Mouse (Mus musculus) forebrain, postnatal 0 days (tissue): Measurements from ENCODE around the gene Cops7a. TPM values are rescaled to one million over a fixed set of nuclear protein-coding genes. Genes with fewer than 3 reads are reported as not detected.

Experiments
- ATAC-seq: fragments of 200-750 bp; cut with Nextera tagmentation; 2 replicates; pipeline ENCODE4 v1.8.0; 2017; ENCODE audit warnings: mild to moderate bottlenecking, moderate library complexity
- DNase-seq: peaks from one replicate; pipeline ENCODE4 v3.0.0-alpha.2; 2015
- H3K27ac ChIP-seq: fragments of 300-500 bp; sonication (generic); 2 replicates; pipeline ENCODE4 v1.5.1; 2014; ENCODE audit warnings: low read depth, mild to moderate bottlenecking, antibody characterized with exemption, low read length, moderate library complexity, mixed read lengths
- H3K27me3 ChIP-seq: fragments of 300-500 bp; sonication (generic); 2 replicates; pipeline ENCODE4 v1.6.1; 2014; ENCODE audit warnings: mild to moderate bottlenecking, low read length, mixed read lengths; ENCODE audit not compliant: insufficient read depth
- H3K36me3 ChIP-seq: fragments of 300-500 bp; sonication (generic); 2 replicates; pipeline ENCODE4 v1.6.1; 2014; ENCODE audit warnings: mild to moderate bottlenecking, moderate library complexity; ENCODE audit not compliant: insufficient read depth
- H3K4me1 ChIP-seq: fragments of 300-500 bp; sonication (generic); 2 replicates; pipeline ENCODE4 v1.6.1; 2014; ENCODE audit warnings: antibody characterized with exemption; ENCODE audit not compliant: insufficient read depth
- H3K4me2 ChIP-seq: fragments of 300-500 bp; sonication (generic); 2 replicates; pipeline ENCODE4 v1.6.1; 2014; ENCODE audit warnings: low read depth, mild to moderate bottlenecking, moderate library complexity
- H3K4me3 ChIP-seq: fragments of 300-500 bp; sonication (generic); 2 replicates; pipeline ENCODE4 v1.5.1; 2014; ENCODE audit warnings: low read depth, low read length, mixed read lengths
- H3K9ac ChIP-seq: fragments of 300-500 bp; sonication (generic); 2 replicates; pipeline ENCODE4 v1.6.1; 2014; ENCODE audit warnings: mild to moderate bottlenecking
- H3K9me3 ChIP-seq: fragments of 300-500 bp; sonication (generic); 2 replicates; pipeline ENCODE4 v1.6.1; 2016; ENCODE audit warnings: low read length
- CTCF ChIP-seq: sonication (generic); IDR thresholded peaks from 2 replicates; pipeline ENCODE4 v1.5.1; 2016; ENCODE audit warnings: antibody characterized with exemption, control low read depth, low read depth
- WGBS: fragments of 180-500 bp; shearing (Covaris S2); extraction: QIAGEN DNeasy Blood & Tissue Kit; methylation state at CpG from one replicate; pipeline ENCODE4 v1.1.7; 2014; 5-methylcytosine and 5-hydroxymethylcytosine counted together
- polyA plus RNA-seq: library from polyadenylated mRNA; unstranded; fragments of >200 nt; fragmentation: Nextera tagmentation; extraction: Ambion mirVana; gene quantifications from 2 replicates; pipeline ENCODE4 v1.2.1, GENCODE M21; 2015
- total RNA-seq: library from RNA; depleted of rRNA; stranded (reverse); fragments of >200 nt; gene quantifications from 2 replicates; pipeline ENCODE4 v1.2.3, GENCODE M21; 2014

The Cops7a gene
- total and polyA plus RNA-seq, 2 experiments from 2014 or later, result 87.8 to 117 TPM

DNA sequence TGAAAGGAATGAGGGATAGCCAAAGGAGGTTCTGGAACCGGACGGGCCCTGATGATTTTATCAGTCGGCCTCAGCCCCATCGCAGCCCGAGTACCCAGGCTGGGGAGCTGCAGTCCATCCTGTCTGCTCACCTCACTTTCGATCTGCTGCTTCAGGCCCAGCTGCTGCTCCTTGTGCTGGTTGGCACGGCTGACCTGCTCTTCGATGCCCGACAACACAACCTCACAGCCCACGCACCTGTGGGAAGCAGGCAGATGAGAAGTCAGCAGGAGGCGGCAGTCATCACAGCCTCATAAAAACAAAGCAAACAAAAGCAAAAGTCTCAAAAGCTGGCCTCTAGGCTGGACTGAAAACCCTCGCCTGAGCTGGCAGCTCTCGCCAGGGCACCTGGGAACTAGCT is 5.4 kb downstream of the Cops7a start:
- Histone ChIP-seq H3K4me2 (no peak overlapping the region), H3K9ac (no peak overlapping the region), H3K36me3 (peaks cover 36% of the 10 kb centered on the region), H3K27ac (no peak overlapping the region), H3K9me3 (no peaks in the 10 kb centered on the region), H3K4me1 (peaks cover 7% of the 10 kb centered on the region), H3K4me3 (no peak overlapping the region), H3K27me3 (no peaks in the 10 kb centered on the region)
- ATAC-seq (no peak), DNase-seq (no peak)
- no peak for TF ChIP-seq CTCF
- 87% methylated on average over 13 of the region's 13 CpGs for WGBS

DNA sequence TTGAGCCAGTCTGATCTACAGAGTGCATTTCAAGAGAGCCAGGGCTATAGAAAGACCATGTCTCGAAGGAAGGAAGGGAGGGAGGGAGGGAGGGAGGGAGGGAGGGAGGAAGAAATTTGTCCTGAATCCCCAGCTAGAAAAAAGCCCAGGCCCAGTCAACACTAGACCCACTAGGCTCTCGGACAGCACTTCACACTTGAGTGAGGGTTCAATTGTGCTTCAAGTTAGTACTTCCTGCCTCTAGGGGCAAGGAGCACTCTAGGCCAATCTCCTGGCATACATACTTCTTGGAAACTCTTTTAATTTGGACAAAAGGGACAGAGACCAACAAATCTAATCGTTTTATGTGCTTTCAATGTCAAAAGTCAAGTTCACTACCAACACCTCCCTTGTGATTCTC is 7.2 kb downstream of the Cops7a start:
- 81% methylated on average over 3 of the region's 3 CpGs for WGBS
- ATAC-seq (no peak), DNase-seq (no peak)
- no peaks in the 10 kb centered on the region for H3K4me1 ChIP-seq
- TF ChIP-seq CTCF, result no peak
- H3K36me3 ChIP-seq, result peaks cover 36% of the 10 kb centered on the region
- H3K27me3 ChIP-seq, result no peaks in the 10 kb centered on the region
- H3K9me3 ChIP-seq, result no peaks in the 10 kb centered on the region
- H3K9ac ChIP-seq, result no peak overlapping the region
- H3K4me2 ChIP-seq, result no peak overlapping the region
- H3K4me3 ChIP-seq, result no peak overlapping the region
- no peak overlapping the region for H3K27ac ChIP-seq

DNA sequence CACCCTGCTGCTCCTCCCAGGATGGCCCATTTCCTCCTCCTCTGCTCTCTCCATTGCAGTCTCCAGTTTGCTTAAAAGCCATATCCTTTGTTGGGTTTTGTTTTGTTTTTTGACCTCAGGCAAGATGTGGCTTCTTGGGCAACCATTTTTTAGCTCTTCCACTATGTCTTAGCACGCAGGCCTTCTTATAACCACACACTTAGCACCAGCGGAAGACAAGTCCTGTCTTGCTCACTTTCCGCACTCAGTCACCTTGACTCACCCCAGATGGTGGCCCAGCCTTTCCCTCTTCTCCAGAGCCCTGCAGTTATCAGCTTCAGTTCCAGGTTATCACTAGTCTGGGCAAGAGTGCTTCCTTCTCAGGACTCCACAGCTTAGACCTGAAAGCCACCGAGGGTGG is 10.1 kb downstream of the Cops7a start:
- TF ChIP-seq CTCF, result no peak
- 92% methylated on average over 4 of the region's 4 CpGs for WGBS
- ATAC-seq, result no peak

DNA sequence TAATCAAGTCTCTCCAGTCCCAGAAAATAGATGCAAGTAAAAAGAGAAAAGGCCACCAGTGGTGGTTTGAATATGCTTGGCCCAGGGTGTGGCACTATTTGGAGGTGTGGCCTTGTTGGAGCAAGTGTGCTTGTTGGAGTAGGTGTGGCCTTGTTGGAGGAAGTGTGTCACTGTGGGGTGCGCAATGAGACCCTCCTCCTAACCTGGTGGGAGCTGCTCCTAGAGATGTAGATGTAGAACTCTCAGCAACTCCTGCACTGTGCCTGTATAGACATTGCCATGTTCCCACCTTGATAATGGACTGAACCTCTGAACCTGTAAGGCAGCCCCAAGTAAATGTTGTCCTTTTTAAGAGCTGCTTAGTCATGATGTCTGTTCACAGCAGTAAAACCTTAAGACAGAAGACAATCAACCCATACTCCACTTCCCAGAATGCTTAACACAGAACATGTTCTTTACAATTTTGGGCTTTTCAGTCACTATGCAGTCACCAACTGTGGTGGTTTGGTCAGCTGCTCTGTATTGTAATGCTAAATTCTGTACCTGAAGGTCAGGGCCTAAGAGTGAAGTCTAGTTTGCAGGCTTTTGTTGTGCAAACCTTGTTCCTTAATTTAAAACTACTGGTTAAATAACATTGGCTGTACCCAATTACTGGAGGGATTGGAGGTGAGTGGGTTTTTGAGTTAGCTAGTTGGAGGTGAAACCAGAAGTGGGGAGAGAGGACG is 11.2 kb downstream of the Cops7a start:
- no peak overlapping the region for H3K27ac ChIP-seq
- no peaks in the 10 kb centered on the region for H3K27me3 ChIP-seq
- ATAC-seq (no peak), DNase-seq (no peak)
- no peaks in the 10 kb centered on the region for H3K9me3 ChIP-seq
- no peaks in the 10 kb centered on the region for H3K4me1 ChIP-seq
- 79% methylated on average over 2 of the region's 2 CpGs for WGBS
- peaks cover 4% of the 10 kb centered on the region for H3K36me3 ChIP-seq
- no peak overlapping the region for H3K4me2 ChIP-seq
- H3K9ac ChIP-seq, result no peak overlapping the region
- no peak overlapping the region for H3K4me3 ChIP-seq
- TF ChIP-seq CTCF, result no peak

More for the DNA sequence above, 10.1 kb downstream of the Cops7a start:
- Histone ChIP-seq H3K4me2 (no peak overlapping the region), H3K36me3 (peaks cover 13% of the 10 kb centered on the region), H3K4me3 (no peak overlapping the region), H3K27ac (no peak overlapping the region), H3K9ac (no peak overlapping the region), H3K9me3 (no peaks in the 10 kb centered on the region), H3K4me1 (no peaks in the 10 kb centered on the region), H3K27me3 (no peaks in the 10 kb centered on the region)
- DNase-seq, result no peak

DNA sequence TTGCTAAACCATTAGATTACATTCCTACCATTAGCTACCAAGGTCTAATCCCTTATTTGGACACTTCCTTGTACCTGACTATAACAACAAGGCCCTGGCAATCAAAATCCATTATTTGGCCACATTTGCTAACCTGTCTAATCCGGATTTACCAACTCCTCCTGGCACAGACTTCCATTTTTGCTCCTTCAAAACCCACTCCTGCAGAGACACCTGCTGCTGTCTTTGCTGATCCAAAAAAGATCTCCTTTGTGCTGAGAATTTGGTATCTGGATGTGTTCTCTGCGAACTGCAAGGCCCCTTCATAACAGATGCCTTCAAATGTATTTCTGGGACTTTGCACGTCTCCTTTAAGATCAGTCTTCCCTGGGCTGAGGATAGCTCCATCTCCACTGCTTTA is 21.8 kb downstream of the Cops7a start:
- Histone ChIP-seq H3K4me1 (no peaks in the 10 kb centered on the region), H3K27ac (no peak overlapping the region), H3K4me3 (no peak overlapping the region), H3K27me3 (no peaks in the 10 kb centered on the region), H3K9me3 (no peaks in the 10 kb centered on the region), H3K36me3 (0 out of 2 replicates have a peak, but pooled peaks cover 5% of the 10 kb centered on the region), H3K4me2 (no peak overlapping the region), H3K9ac (no peak overlapping the region)
- no peak for TF ChIP-seq CTCF
- DNase-seq (no peak), ATAC-seq (no peak)
- 87% methylated on average over 3 of the region's 3 CpGs for WGBS

DNA sequence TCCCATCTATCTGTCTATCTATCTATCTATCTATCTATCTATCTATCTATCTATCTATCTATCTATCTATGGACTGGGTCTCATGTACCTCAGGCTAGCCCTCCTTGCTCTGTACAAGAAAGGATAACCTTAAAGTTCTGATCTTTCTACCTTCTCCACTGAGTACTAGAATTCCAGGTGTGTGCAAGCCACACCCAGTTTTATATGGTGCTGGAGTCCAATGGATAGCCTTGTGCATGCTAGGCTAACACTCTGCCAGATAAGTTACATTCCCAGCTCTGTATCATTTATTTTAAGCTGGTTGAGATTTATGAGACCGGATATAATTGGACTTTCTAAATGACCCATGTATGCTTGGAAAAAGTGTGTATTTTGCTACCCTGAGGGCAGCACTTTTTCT is 23.7 kb downstream of the Cops7a start:
- no peak for TF ChIP-seq CTCF
- Histone ChIP-seq H3K27ac (no peak overlapping the region), H3K9ac (no peak overlapping the region), H3K4me2 (no peak overlapping the region), H3K36me3 (peaks cover 22% of the 10 kb centered on the region), H3K9me3 (no peaks in the 10 kb centered on the region), H3K27me3 (no peaks in the 10 kb centered on the region), H3K4me1 (no peaks in the 10 kb centered on the region), H3K4me3 (no peak overlapping the region)
- no peak for DNase-seq
- 94% methylated on average over 1 of the region's 1 CpGs for WGBS
- ATAC-seq, result no peak

GRCm38 (mm10) chr6:124938554-124938953 is 26.8 kb downstream of the Cops7a start:
- Histone ChIP-seq H3K27me3 (no peaks in the 10 kb centered on the region), H3K27ac (no peak overlapping the region), H3K9ac (no peak overlapping the region), H3K4me3 (no peak overlapping the region), H3K4me2 (no peak overlapping the region), H3K36me3 (peaks cover 52% of the 10 kb centered on the region), H3K9me3 (no peaks in the 10 kb centered on the region), H3K4me1 (no peaks in the 10 kb centered on the region)
- TF ChIP-seq CTCF, result no peak
- ATAC-seq (no peak), DNase-seq (no peak)
- WGBS, result 96% methylated on average over 7 of the region's 7 CpGs
